Mouse (Mus musculus): ENCODE data around the gene Tirap. TPM values are rescaled to one million over a fixed set of nuclear protein-coding genes. Genes with fewer than 3 reads are reported as not detected.
"Not testable (repeated sequence)": the region's sequence is repeated elsewhere in the genome, so short reads cannot be mapped to it uniquely, and the experiment has no call there.

Tirap gene
- total RNA-seq, 2 experiments from 2014 or later = 17.0 to 20.0 TPM

- intact Hi-C loops (cut with DNase I; ENCODE audit: low total_unique reads) = loop anchor here (5.0 kb wide), 1 partner anchor 178 kb away; no protein-coding TSS in a partner anchor
- DNase-seq = no peak
These were observed 39.4 kb downstream of the Tirap start for GRCm38 (mm10) chr9:35160662-35161061.

- intact Hi-C loops (cut with DNase I; ENCODE audit: low total_unique reads) = no loop called here
- DNase-seq = no peak
These were observed 41.6 kb downstream of the Tirap start for GRCm38 (mm10) chr9:35158477-35158876.

GRCm38 (mm10) chr9:35156862-35157261, 43.2 kb downstream of the Tirap start:
- intact Hi-C loops (cut with DNase I; ENCODE audit: low total_unique reads) = no loop called here

GRCm38 (mm10) chr9:35156002-35156710, 43.9 kb downstream of the Tirap start:
- intact Hi-C loops (cut with DNase I; ENCODE audit: low total_unique reads) = no loop called here
- peak; percentile 69 for DNase-seq

More at GRCm38 (mm10) chr9:35156862-35157261, 43.2 kb downstream of the Tirap start:
- no peak for DNase-seq

GRCm38 (mm10) chr9:35152923-35153322, 47.2 kb downstream of the Tirap start:
- DNase-seq = no peak
- intact Hi-C loops (cut with DNase I; ENCODE audit: low total_unique reads) = no loop called here

- intact Hi-C loops (cut with DNase I; ENCODE audit: low total_unique reads); DNase-seq: not testable (repeated sequence)
These were observed 51.3 kb downstream of the Tirap start for GRCm38 (mm10) chr9:35148822-35149221.

- intact Hi-C loops (cut with DNase I; ENCODE audit: low total_unique reads); DNase-seq: not testable (repeated sequence)
These were observed 52.8 kb downstream of the Tirap start for GRCm38 (mm10) chr9:35147261-35147660.

GRCm38 (mm10) chr9:35145829-35146228, 54.3 kb downstream of the Tirap start:
- intact Hi-C loops (cut with DNase I; ENCODE audit: low total_unique reads) = no loop called here
- DNase-seq = no peak

- intact Hi-C loops (cut with DNase I; ENCODE audit: low total_unique reads) = no loop called here
- no peak for DNase-seq
These were observed 55.0 kb downstream of the Tirap start for GRCm38 (mm10) chr9:35145118-35145517.

- intact Hi-C loops (cut with DNase I; ENCODE audit: low total_unique reads) = no loop called here
- DNase-seq = no peak
These were observed 57.9 kb downstream of the Tirap start for GRCm38 (mm10) chr9:35142221-35142620.

GRCm38 (mm10) chr9:35139231-35139744, 60.8 kb downstream of the Tirap start:
- intact Hi-C loops (cut with DNase I; ENCODE audit: low total_unique reads) = no loop called here
- DNase-seq = no peak

- no peak for DNase-seq
- intact Hi-C loops (cut with DNase I; ENCODE audit: low total_unique reads) = no loop called here
These were observed 62.1 kb downstream of the Tirap start for GRCm38 (mm10) chr9:35138029-35138428.

GRCm38 (mm10) chr9:35135575-35135974, 64.5 kb downstream of the Tirap start:
- DNase-seq = no peak
- intact Hi-C loops (cut with DNase I; ENCODE audit: low total_unique reads) = no loop called here

Other genes with a start within 250 kb of the Tirap start
- gene St3gal4, start 81.0 kb downstream of the Tirap start, total RNA-seq (2021) = 1 to 10 TPM; 5.8 to 7.3 TPM
- gene Dcps, start 24.2 kb downstream of the Tirap start, total RNA-seq (2021) = 1 to 10 TPM; 5.8 to 7.4 TPM
- 100 to 1,000 TPM; 167 to 168 TPM for gene Srpr, start 116 bp downstream of the Tirap start, total RNA-seq (2021)
- gene Foxred1, start 10.8 kb upstream of the Tirap start, total RNA-seq (2021) = 10 to 100 TPM; 34.7 to 40.1 TPM
- gene Fam118b, start 67.5 kb upstream of the Tirap start, total RNA-seq (2021) = 10 to 100 TPM; 18.1 to 19.8 TPM
- gene Rpusd4, start 67.6 kb upstream of the Tirap start, total RNA-seq (2021) = 1 to 10 TPM; 6.7 to 6.8 TPM
- 10 to 100 TPM; 17.7 to 21.7 TPM for gene Cdon, start 220.8 kb upstream of the Tirap start, total RNA-seq (2021)